Mouse (Mus musculus): ENCODE data around the gene Rab30.

The Rab30 gene

DNA sequence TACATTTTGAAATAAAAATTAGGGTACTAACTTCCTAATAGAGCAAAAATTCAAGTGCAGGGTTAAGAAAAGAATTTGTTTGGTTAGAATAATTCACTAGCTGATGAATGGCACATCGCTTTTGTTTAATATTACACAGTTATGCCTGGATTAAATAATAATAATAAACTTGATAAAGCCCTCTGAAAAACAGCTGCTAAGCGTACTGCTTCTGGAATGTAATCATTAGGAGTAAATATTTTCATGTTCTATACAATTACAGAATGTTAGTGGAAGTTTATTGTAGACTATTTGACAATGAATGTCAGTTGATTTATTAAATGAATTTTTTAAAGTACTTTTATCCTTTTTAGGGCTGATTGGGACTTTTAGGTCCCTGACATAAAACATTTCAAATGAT, 100.9 kb downstream of the Rab30 start:
- DNase-seq (ENCODE audit: low read depth, low spot score), result no peak

DNA sequence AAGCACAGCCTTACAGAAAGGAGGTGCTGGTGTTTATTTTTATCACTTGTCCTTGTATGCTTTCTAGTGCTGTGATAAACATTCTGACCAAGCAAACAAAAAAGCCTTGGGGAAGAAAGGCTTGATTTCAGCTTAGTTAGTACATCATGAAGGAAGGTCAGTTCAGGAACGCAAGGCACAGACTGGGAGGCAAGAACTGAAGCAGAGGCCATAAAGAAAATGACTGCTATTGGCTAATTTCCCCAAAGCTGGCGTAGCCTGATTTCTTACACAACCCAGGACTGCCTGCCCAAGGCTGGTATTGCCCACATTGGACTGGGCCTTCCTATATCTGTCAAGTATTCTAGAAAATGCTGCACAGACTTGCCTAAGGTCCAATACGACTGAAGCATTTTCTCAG, 106.8 kb downstream of the Rab30 start:
- peak; percentile 4 for DNase-seq (ENCODE audit: low read depth, low spot score)

DNA sequence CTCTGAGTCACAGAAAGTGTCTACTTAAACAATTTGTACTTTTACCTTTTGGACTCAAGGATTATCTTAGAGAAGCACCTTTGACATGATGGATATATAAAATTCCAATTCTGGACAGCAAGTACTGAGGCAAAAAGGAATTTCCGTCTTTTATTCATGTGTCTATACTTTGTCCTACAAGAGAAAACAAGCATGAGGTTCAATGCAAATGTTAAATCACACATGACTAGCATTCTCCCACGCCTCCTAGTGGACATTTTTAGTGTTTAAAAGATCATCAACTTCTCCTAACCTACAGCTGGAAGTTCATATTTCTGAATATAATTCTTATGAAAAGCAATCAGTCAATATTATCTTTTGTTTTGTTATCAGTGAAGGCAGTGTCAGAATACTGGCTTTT, 125.1 kb downstream of the Rab30 start:
- DNase-seq (ENCODE audit: low read depth, low spot score), result peak; percentile 67

DNA sequence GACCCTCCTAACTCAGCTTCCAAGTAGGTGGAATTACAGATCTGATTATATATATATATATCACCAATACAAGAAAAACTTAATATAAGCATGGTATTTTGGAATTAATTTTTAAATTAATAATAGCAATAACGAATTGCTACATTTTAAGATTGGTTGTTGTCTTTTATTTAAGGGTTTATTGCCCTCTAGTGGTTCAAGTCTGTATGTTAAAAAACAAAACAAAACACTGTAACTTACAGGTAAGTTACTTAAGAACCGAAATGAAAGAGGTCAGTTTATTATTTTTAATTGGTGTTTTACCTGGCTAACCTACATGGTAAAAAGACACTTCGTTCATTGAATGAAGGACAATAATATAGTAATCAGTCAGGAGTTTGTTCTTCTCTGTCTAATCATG, 128.8 kb downstream of the Rab30 start:
- peak; percentile 27 for DNase-seq (ENCODE audit: low read depth, low spot score)

DNA sequence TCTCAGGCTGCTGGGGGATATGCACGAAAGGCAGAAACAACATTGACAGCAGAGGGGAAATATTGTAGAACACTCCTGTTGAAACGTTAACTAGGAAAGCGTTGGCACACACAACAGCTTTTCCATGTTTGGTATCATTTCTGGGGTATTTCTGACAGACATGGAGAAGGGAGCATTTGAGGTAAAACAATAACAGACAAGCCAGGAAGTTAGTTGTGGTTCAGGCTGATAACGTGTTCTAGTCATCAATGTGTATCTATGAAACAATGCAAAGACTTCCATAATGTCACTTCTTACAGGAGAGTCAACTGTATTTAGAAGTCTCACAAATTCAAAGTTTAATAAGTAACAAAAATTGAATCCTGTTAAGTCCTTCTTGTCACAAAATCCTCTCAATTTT, 130.2 kb downstream of the Rab30 start:
- no peak for DNase-seq (ENCODE audit: low read depth, low spot score)

DNA sequence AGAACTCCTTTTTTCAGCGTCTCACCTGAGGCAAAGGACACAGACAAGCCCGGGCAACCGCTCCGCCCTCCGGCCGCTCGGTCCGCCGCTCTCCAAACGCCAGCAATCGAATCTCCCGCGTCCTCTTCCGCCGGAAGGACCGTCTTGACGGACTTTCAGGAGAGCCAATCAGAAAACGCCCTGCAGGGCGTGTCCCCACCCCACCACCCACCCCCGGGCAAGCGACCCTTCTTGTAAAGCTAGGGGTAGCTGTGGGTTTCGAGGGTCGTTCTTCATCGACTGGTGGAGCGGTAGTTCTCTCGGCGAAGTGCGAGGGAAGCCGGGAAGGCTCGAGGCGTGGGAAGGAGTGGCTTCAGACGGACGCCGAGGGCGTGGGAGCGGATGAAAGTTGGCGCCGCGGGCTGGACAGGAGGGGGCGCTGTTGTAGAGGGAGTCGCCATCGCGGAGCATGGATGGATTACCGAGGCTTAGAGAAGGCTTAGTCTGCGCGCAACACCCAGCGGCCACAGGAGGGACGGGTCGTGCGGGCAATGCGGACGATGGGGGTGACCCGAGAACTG, 132.8 kb downstream of the Rab30 start, which contains the start of the genes Ddias and Prcp:
Ddias (minus strand) TSS at position 132 of the 560 bp plus-strand sequence.
Prcp (plus strand) TSS at position 355 of the 560 bp plus-strand sequence.
- peak; percentile 97 for DNase-seq (ENCODE audit: low read depth, low spot score)

DNA sequence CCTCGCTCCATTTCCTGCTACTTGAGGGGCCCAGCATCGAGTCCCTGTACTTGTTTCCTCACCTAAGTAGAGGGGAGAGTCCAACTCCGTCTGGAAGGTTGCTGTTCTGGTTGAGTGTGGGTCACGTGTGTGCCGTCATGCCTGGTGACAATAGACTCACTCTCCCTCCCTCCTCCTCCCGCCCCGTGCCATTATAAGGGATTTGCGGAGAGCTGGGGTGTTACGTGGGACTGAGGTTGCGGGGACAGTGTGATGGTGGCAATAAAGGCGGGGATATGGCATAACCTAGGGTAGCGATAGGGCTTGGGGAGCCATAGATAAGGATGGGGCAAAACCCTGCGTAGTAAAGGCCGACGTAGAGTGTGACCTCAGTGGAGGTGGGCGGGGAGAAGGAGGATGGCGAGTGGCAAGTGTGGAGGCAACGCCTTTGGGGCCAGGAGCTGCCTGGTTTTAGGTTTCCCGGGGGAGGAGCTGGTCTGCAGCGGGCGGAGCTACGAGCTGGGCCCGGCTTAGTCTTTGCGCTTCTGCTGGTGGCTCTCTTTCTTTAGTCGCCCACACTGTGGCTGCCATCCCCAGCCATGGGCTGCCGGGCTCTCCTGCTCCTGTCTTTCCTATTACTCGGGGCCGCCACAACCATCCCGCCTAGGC, 133.5 kb downstream of the Rab30 start:
- DNase-seq (ENCODE audit: low read depth, low spot score), result peak; percentile 98

DNA sequence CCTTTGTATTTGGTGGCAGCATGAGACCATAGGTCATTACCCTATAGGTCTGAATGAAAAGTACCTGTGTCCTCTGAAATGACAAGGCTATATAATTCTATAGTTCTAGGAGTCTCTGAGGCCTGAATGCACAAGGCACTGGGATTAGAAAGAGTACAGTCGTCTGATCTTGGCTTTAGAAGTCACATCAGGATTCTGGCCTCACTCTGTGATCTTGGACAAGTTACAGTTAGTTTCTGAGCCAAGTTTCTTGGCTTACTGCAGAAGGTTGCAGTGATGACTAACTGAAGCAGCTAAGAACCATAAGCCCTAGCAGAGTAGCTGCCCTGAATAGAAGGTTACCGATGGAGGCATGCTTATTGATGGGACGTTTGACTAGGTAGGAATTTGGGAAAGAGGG, 134.7 kb downstream of the Rab30 start:
- peak; percentile 63 for DNase-seq (ENCODE audit: low read depth, low spot score)

DNA sequence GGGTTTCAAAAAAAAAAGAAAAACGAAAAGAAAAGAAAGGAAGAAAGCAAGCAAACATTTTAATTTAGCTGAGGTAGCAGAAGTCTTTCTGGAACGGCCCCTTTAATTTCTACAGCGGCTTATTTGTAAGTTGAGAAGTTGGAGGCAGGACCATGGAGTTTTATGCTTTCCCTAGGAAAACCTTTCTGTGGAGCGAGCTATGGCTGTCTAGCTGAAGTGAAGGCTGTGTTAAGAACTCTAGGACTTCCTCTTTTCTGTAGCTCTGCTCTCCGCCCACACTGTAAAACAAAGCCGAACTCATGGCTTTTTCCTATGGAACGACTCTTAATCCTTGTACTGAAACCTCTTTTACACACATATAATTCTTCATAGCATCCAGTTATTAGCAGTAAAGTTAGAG, 135.1 kb downstream of the Rab30 start:
- DNase-seq (ENCODE audit: low read depth, low spot score), result peak; percentile 41

DNA sequence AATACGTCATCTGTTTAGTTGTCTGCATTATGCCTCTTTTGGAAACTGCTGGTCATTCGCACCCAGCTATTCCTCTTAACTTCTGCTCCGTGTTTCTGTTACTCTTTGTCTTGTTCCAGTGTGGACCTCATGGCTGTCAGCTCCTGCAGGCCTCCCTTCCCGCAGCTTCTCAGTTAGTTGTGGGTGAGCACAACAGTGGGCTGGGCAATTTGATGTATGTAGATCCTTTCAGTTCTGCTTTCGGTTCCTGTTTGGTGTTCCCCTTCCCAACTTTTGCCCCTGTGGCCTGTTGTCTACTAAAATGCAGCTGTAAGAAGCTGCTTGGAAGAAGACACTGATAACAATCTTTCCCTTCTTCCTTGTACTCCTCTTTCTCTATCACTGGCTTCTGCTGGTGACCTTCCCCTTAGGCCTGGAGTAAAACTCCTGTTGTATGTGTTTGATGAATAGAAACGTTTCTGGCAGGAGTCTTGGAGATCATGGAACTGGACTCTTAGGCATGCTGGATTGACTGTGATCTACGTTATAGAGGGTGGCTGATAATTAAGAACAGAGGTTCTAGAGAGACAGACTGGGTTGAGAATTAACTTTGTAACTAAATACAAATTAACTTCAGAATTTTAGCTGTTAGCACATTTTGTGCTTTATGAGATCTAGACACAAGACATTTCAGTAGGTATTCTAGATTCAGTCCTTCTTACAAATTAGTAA, 137.3 kb downstream of the Rab30 start:
- peak; percentile 42 for DNase-seq (ENCODE audit: low read depth, low spot score)

DNA sequence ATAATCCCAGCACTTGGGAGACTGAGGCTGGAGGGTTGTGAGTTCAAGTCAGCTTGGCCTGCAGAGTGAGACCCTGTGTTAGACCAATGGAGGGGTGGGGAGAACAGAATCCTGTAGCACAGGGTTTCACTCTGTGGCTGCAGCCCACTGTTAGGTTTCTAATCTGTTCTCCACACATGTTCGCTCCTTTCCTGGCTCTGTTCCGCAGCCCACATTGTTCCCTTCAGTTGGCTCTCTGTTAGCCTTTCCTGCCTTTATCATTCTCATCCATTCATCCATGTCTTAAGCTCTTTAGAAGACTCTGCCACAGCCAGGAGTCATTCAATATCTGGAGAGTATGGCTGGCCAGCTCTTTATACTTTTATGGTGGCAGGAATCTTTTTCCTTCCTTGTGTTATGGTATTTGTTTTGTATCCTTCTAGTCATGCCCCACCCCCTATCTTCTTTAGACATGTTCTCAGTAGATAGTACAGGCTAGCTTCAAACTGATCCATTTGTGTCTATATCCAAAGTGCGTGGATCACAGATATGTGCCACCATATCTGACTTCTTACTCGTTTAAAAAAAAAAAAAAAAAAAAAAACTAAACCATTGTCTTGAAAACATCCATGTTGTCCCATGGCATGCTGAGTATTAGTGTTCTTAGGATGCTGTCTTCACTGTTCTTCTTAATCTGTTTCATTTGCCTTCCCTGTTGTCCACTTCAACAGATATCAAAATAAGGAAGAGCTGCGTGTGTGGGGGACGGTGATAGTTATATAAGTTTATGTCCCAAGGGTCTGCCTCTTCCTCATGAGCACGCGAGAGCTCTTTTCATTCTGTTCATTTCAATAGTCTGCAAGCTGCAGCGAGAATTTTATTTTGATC, 142.7 kb downstream of the Rab30 start:
- no peak for DNase-seq (ENCODE audit: low read depth, low spot score)

DNA sequence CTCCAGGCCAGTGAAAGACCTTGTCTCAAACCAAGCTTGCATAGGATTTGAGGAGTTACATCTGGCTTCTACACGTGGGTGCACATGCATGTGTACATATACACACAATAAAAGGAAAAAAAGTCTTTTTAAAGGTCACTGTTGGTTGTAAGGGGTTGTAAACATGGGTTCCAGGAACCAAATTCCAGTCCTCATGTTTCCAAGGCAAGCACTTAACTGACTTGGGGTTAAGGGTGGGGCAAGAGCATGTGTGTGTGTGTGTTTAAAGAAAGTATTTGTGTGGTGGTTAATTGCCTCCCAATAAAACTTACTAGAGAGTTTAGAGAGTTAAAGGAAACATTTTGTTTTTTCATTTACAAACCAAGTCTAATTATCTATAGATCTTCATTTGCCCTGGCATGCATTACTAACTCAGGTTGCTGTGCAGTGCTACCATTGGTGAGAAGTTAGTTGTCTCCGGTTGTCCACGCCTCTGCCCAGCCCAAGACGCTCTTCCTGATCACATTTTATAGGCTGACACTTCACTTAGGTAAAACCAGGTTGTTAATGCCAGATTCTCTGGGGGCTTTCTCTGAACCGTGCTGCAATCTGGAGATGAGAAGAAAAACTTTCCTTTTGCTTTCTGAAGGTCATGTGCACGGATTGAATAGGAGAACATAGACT, 143.7 kb downstream of the Rab30 start:
- DNase-seq (ENCODE audit: low read depth, low spot score), result no peak

DNA sequence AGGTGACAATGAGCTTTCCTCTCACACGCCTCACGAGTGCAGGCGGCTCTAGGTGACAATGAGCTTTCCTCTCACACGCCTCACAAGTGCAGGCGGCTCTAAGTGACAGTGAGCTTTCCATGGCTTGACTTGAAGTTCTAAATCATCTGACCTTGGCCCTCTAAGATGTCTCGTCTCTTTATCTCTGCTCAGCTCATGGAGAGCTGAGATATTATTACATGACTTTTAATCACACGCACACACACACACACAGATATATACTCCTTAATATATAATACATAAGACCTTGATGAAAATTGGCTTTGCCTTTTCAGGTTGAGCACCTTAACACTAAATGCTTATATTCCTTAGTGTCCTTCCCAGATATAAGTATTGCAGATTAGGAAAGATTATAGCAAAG, 145.4 kb downstream of the Rab30 start:
- no peak for DNase-seq (ENCODE audit: low read depth, low spot score)

DNA sequence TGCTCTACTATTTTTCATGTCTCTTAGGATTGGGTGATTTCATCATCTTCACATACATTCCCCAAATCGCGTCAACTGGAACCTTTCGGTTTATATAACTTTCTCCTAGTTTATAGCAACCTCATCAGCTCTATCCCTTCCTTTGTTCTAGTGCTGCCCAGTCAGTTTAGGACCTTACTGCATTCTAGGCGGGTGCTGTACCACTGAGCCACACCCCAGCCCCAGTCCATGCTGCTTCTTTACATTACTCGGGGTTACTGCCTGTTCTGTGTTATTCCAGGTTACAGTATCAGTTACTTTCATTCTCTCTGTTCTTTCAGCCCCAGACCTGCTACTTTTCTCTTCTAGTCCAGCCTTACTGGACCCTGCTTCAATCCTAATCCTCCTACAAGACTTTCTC, 145.8 kb downstream of the Rab30 start:
- no peak for DNase-seq (ENCODE audit: low read depth, low spot score)

DNA sequence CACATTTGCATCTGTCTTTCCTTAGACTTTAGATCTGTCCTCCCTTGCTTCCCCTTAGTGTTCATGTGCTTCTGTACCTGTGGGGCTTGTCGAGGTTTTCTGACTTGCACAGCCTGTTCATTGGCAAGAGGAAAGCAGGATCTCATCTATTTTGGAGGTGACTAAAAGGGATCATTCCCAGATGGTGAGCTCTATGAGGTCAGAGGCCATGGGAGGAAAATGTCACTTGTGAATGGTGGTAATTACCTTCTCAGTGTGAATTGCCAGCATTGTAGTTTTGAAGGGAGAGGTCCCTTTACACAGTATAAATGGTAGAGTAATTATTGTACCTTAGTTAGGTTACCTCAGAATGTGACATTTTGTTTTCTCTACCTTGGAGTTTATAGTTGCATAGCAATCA, 148.8 kb downstream of the Rab30 start:
- no peak for DNase-seq (ENCODE audit: low read depth, low spot score)

DNA sequence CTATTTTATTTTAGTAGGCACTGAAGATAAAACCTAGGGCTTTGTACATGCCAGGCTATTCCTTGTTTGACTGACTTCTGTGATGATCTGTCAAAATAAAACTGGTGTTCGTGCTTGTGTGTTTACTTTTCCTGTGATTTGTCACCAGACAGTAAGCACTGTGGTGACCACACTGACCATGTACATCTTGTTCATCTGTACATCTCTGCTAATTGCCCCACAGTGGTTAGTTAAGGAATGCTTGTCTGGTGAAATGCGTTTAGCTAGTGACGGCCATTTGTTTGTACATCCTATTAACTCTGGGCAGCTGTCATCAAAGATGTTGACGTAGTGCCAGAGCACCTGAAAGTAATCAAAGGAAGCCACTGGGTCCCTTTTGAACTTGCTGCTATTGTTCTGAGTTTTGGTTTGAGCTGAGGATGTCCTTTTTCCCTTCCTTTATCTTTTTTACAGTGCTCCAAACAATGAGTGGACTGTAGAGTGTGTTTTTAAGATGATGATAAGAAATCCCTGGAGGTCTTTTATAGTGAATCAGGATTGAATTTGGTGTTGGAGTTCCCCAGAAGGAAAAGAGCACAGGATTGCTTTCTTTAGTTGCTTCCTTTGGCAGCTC, 149.3 kb downstream of the Rab30 start:
- DNase-seq (ENCODE audit: low read depth, low spot score), result no peak

DNA sequence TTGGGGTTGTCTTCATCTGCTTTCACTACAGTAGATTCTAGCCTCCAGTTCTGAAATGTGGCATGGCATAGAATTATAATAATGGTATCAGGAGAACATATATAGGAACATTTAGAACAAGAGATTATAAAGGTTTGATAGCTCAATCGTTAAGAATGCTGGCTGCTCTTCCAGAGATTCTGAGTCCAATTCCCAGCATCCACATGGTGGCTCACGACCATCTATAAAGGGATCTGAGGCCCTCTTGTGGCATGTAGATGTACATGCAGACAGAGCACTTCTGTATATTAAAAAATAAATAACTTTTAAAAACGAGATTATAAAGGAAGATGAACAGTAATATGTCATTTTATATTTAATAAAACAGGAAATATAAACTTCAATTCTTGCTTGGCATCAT, 152.1 kb downstream of the Rab30 start:
- DNase-seq (ENCODE audit: low read depth, low spot score), result peak; percentile 23
